Mouse (Mus musculus) neural tube, embryonic 15.5 days (tissue): ENCODE results near the gene Psmg3. TPM values are rescaled to one million over a fixed set of nuclear protein-coding genes. Genes with fewer than 3 reads are reported as not detected.

Experiments
- ATAC-seq: fragments of 200-750 bp; cut with Nextera tagmentation; 2 replicates; pipeline ENCODE4 v1.8.0; 2017; ENCODE audit warnings: mild to moderate bottlenecking, moderate TSS enrichment, moderate library complexity; ENCODE audit not compliant: low FRiP score
- H3K27ac ChIP-seq: fragments of 300-500 bp; sonication (generic); replicated peaks from 2 replicates; pipeline ENCODE4 v1.5.1; 2015; ENCODE audit warnings: mild to moderate bottlenecking, inconsistent platforms
- H3K27me3 ChIP-seq: fragments of 300-500 bp; sonication (generic); replicated peaks from 2 replicates; pipeline ENCODE4 v1.6.1; 2015; ENCODE audit warnings: inconsistent platforms
- H3K36me3 ChIP-seq: fragments of 300-500 bp; sonication (generic); 2 replicates; pipeline ENCODE4 v1.6.1; 2015; ENCODE audit warnings: inconsistent platforms
- H3K4me1 ChIP-seq: fragments of 300-500 bp; sonication (generic); 2 replicates; pipeline ENCODE4 v1.6.1; 2015; ENCODE audit warnings: inconsistent platforms
- H3K4me2 ChIP-seq: fragments of 300-500 bp; sonication (generic); 2 replicates; pipeline ENCODE4 v1.6.1; 2015; ENCODE audit warnings: inconsistent platforms, mild to moderate bottlenecking, moderate library complexity
- H3K4me3 ChIP-seq: fragments of 300-500 bp; sonication (generic); replicated peaks from 2 replicates; pipeline ENCODE4 v1.5.1; 2015; ENCODE audit warnings: mild to moderate bottlenecking, inconsistent platforms
- H3K9ac ChIP-seq: fragments of 300-500 bp; sonication (generic); replicated peaks from 2 replicates; pipeline ENCODE4 v1.6.1; 2015; ENCODE audit warnings: mild to moderate bottlenecking, inconsistent platforms
- H3K9me3 ChIP-seq: fragments of 300-500 bp; sonication (generic); replicated peaks from 2 replicates; pipeline ENCODE4 v1.6.1; 2016; ENCODE audit warnings: inconsistent platforms
- WGBS: fragments of 180-500 bp; shearing (Covaris S2); methylation state at CpG from one replicate; pipeline ENCODE4 v1.1.7; 2015; ENCODE audit warnings: mixed read lengths; 5-methylcytosine and 5-hydroxymethylcytosine counted together
- polyA plus RNA-seq: library from polyadenylated mRNA; unstranded; fragments of >200 nt; fragmentation: Nextera tagmentation; extraction: Ambion mirVana; gene quantifications from 2 replicates; pipeline ENCODE4 v1.2.1, GENCODE M21; 2015

The Psmg3 gene
- 72.1 and 76.3 TPM in 2 replicates for polyA plus RNA-seq

DNA sequence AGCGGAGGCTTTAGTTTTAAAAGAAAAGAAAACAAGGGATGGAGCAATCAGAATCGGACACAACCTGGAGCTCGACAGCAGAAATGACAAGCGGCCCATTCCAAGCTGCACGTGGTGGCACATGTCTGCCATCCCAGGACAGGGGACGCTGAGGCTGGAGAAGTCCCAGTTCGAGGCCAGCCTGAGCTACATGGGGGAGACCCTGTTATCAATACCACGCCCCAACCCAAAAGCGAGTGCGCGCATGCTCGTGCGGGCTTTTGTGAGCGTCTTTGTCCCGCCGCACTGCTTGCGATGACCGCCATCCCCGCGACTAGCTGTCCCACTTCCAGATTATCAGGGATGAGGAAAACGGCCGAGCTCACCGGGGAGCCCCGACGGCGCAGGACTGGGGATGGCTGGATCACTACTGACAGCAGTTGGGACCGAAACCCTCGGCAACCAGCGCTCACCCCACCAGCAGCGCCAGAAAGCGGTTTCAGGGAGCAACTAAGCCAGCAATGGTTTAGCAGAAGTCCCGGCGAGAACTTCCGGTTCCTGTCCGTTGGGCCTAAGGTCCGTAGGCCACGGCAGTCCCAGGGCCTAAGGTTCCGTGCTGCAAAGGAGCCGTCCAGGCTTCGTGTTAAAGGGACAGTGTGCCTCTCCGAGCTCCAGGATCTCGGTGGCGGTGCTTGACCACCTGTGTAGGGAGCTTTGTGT lies at the start of gene Psmg3, which contains the start of gene Gm26938:
TSS of gene Psmg3 (minus strand) at position 529 of the 699 bp plus-strand sequence.
TSS of gene Gm26938 (minus strand) at position 51 of the 699 bp plus-strand sequence.
- under 1% methylated on average over 43 of the region's 43 CpGs for WGBS
- peak within 1 kb of the TSS; percentile 80 for H3K27ac ChIP-seq

GRCm38 (mm10) chr5:139871526-139871925 lies 44.8 kb upstream of the Psmg3 start:
- H3K9ac ChIP-seq, result no peak overlapping the region
- no peaks in the 10 kb centered on the region for H3K27me3 ChIP-seq
- no peak overlapping the region for H3K4me2 ChIP-seq
- H3K36me3 ChIP-seq, result no peaks in the 10 kb centered on the region
- H3K4me1 ChIP-seq, result no peaks in the 10 kb centered on the region
- no peak overlapping the region for H3K27ac ChIP-seq
- WGBS, result 93% methylated on average over 1 of the region's 1 CpGs
- ATAC-seq, result no peak
- no peak overlapping the region for H3K4me3 ChIP-seq
- no peaks in the 10 kb centered on the region for H3K9me3 ChIP-seq

More for the DNA sequence above, at the start of gene Psmg3, which contains the start of gene Gm26938:
- ATAC-seq, result peak; percentile 78
- no peaks in the 10 kb centered on the region for H3K9me3 ChIP-seq
- H3K36me3 ChIP-seq, result peaks cover 24% of the 10 kb centered on the region
- H3K27me3 ChIP-seq, result no peaks in the 10 kb centered on the region
- peak within 1 kb of the TSS; percentile 71 for H3K4me3 ChIP-seq
- H3K4me2 ChIP-seq, result peak within 1 kb of the TSS; percentile 95
- peaks cover 25% of the 10 kb centered on the region for H3K4me1 ChIP-seq
- H3K9ac ChIP-seq, result peak within 1 kb of the TSS; percentile 85

DNA sequence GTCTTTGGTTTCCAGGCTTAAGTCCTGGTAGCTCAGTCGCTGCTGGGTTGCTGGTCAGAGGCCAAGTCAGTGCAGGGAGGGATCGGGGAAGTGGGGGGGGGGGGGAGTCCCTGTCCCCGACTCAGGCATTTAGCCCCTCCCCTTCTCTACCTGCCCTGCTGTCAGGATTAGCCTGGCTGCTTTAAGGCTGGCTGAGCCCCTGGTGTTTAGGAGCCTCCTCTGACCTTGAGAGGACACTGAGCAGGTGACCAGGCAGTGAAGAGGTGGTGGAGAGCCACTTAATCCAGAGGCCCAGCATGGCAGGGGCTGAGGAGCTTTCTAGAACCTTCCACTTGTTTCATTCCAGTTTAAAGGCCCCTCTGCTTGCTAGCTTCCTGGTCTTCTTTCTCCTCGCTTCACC lies 44.2 kb upstream of the Psmg3 start:
- WGBS, result 22% methylated on average over 4 of the region's 4 CpGs
- Histone ChIP-seq H3K27ac (no peak overlapping the region), H3K9me3 (no peaks in the 10 kb centered on the region), H3K4me2 (no peak overlapping the region), H3K9ac (no peak overlapping the region), H3K27me3 (no peaks in the 10 kb centered on the region), H3K36me3 (no peaks in the 10 kb centered on the region), H3K4me3 (no peak overlapping the region), H3K4me1 (no peaks in the 10 kb centered on the region)
- no peak for ATAC-seq

DNA sequence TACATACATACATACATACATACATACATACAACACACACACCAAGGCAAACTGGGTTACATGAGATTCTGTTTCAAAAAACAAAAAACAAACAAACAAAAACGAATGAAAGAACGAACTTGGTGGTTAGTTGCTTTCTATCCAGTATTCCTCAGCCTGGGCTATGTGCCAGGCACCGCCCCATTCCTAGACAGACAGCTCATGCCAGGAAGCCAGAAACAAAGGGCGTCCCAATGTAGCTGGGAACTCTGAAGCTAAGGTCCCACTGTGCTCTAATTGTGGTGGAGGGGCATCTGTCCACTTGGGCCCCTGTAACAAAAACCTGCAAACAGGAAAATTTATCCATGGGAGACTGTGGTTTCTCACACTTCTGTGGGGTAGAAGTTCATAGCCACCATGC lies 36.1 kb upstream of the Psmg3 start:
- no peaks in the 10 kb centered on the region for H3K27me3 ChIP-seq
- H3K27ac ChIP-seq, result no peak overlapping the region
- peaks cover 6% of the 10 kb centered on the region for H3K4me1 ChIP-seq
- 52% methylated on average over 4 of the region's 4 CpGs for WGBS
- no peak overlapping the region for H3K4me2 ChIP-seq
- ATAC-seq, result no peak
- no peak overlapping the region for H3K4me3 ChIP-seq
- no peak overlapping the region for H3K9ac ChIP-seq
- H3K9me3 ChIP-seq, result no peaks in the 10 kb centered on the region
- no peaks in the 10 kb centered on the region for H3K36me3 ChIP-seq

DNA sequence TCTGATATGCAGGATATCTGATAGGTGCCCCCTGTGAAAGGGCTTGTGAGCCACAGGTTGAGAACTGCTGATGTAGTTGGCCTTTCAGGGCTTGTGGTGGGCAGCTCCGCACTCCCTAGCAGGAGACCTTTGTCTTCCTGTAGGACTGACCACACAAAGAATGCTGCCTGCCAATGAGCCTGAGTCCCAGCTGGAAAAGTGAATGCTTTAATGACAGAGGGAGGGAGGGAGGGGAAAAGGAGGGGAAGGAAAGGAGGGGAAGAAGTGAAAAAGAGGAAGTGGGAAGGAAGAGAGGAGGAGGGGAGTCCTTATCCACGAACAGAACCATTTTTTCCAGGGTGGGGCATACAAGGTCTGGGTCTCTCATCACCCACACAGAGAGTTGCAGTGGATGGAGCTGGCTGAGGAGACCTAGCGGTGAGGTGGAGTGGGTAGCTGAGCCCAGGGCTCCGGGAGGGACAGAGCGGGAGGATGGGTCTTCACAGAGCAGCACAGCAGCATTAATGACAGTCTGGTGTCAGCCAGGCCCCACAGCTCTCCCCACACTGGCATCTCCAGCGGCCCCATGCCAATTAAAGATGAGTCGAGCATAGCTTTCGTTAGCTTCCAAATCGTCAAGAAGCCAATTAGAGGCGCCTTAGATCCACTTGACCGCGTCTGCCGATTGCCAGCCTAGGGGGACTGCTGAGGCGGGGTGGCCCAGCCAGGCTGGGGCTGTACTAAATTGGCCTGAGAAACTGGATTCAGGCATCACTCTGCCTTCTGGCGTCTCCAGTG lies 33.8 kb upstream of the Psmg3 start:
- WGBS, result 20% methylated on average over 15 of the region's 15 CpGs
- no peak for ATAC-seq
- Histone ChIP-seq H3K36me3 (no peaks in the 10 kb centered on the region), H3K9me3 (no peaks in the 10 kb centered on the region), H3K9ac (no peak overlapping the region), H3K4me2 (peak overlapping the region; percentile 25; the same call in 1 of the 2 replicates), H3K27me3 (no peaks in the 10 kb centered on the region), H3K27ac (no peak overlapping the region), H3K4me1 (peaks cover 6% of the 10 kb centered on the region), H3K4me3 (no peak overlapping the region)

- Histone ChIP-seq H3K4me1 (peaks cover 18% of the 10 kb centered on the region), H3K4me3 (no peak overlapping the region), H3K4me2 (no peak overlapping the region), H3K27me3 (no peaks in the 10 kb centered on the region), H3K9me3 (0 out of 2 replicates have a peak, but pooled peaks cover 3% of the 10 kb centered on the region), H3K27ac (no peak overlapping the region), H3K36me3 (no peaks in the 10 kb centered on the region), H3K9ac (no peak overlapping the region)
- no peak for ATAC-seq
- WGBS, result 74% methylated on average over 12 of the region's 12 CpGs
Measured at GRCm38 (mm10) chr5:139849626-139850320, 23.1 kb upstream of the Psmg3 start.

- ATAC-seq, result no peak
- 24% methylated on average over 3 of the region's 3 CpGs for WGBS
- no peaks in the 10 kb centered on the region for H3K36me3 ChIP-seq
- H3K4me1 ChIP-seq, result no peaks in the 10 kb centered on the region
- H3K27me3 ChIP-seq, result peaks cover 4% of the 10 kb centered on the region; the same call in 1 of the 2 replicates
- H3K9ac ChIP-seq, result no peak overlapping the region
- H3K4me2 ChIP-seq, result no peak overlapping the region
- no peaks in the 10 kb centered on the region; the same call in 1 of the 2 replicates for H3K9me3 ChIP-seq
- H3K4me3 ChIP-seq, result no peak overlapping the region
- no peak overlapping the region for H3K27ac ChIP-seq
Measured at GRCm38 (mm10) chr5:139839142-139839541, 12.5 kb upstream of the Psmg3 start.

GRCm38 (mm10) chr5:139838476-139838892 lies 11.8 kb upstream of the Psmg3 start:
- Histone ChIP-seq H3K9ac (no peak overlapping the region), H3K27me3 (peaks cover 7% of the 10 kb centered on the region; the same call in 1 of the 2 replicates), H3K4me2 (no peak overlapping the region), H3K27ac (no peak overlapping the region), H3K4me1 (no peaks in the 10 kb centered on the region), H3K9me3 (no peaks in the 10 kb centered on the region), H3K36me3 (no peaks in the 10 kb centered on the region), H3K4me3 (no peak overlapping the region)
- WGBS, result 14% methylated on average over 2 of the region's 2 CpGs
- ATAC-seq, result no peak; the same call in 1 of the 2 replicates

DNA sequence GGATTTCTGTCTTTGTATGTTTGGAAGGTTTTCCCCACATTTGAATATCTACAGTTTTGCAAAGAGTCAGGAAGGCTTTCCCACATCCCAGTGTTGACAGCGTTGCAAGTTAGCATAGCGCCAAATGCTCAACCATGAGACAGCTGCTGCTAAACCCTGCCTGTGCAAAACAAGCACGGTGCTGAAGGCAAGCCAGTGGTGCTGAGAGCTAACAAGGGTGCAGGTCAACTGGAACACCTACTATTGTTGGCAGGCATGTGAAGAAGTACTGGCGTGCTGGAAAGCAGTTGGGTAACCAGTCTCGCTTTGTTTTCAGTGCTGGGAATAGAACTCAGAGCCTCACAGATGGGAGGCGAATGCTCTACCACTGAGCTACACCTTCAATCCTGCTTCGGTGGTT lies 9.0 kb upstream of the Psmg3 start:
- Histone ChIP-seq H3K27ac (no peak overlapping the region), H3K36me3 (no peaks in the 10 kb centered on the region), H3K4me2 (no peak overlapping the region), H3K27me3 (peaks cover 7% of the 10 kb centered on the region; the same call in 1 of the 2 replicates), H3K4me1 (no peaks in the 10 kb centered on the region), H3K9ac (no peak overlapping the region), H3K9me3 (no peaks in the 10 kb centered on the region), H3K4me3 (no peak overlapping the region)
- WGBS, result 90% methylated on average over 7 of the region's 7 CpGs
- ATAC-seq, result no peak

GRCm38 (mm10) chr5:139832125-139832524 lies 5.4 kb upstream of the Psmg3 start:
- H3K36me3 ChIP-seq, result no peaks in the 10 kb centered on the region
- H3K4me3 ChIP-seq, result no peak overlapping the region
- no peak overlapping the region for H3K4me2 ChIP-seq
- no peak overlapping the region for H3K9ac ChIP-seq
- 83% methylated on average over 7 of the region's 7 CpGs for WGBS
- ATAC-seq, result no peak
- H3K9me3 ChIP-seq, result no peaks in the 10 kb centered on the region
- H3K27ac ChIP-seq, result no peak overlapping the region
- H3K27me3 ChIP-seq, result 0 out of 2 replicates have a peak, but pooled peaks cover 3% of the 10 kb centered on the region
- no peaks in the 10 kb centered on the region for H3K4me1 ChIP-seq

DNA sequence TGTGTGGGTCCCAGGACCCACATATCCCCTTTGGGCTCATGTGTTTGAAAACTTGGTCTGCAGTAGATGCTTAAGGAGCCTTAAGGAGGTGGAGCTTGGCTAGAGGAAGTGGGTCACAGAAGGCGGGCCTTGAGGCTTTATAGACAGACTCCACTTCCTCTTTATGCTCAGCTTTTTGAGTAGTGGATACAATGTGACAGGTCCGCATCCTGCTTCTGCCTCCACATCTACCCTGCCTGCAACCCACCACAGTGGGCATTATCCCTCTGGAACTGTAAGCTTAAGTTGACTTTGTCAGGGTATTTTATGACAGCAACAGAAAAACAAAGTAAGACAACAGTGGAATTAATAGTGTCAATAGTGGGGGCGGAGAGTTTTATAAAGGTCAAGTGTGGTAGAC lies 4.0 kb upstream of the Psmg3 start:
- Histone ChIP-seq H3K9ac (no peak overlapping the region), H3K9me3 (no peaks in the 10 kb centered on the region), H3K4me3 (no peak overlapping the region), H3K27ac (no peak overlapping the region), H3K27me3 (0 out of 2 replicates have a peak, but pooled peaks cover 3% of the 10 kb centered on the region), H3K36me3 (no peaks in the 10 kb centered on the region), H3K4me1 (peaks cover 8% of the 10 kb centered on the region), H3K4me2 (no peak overlapping the region)
- 92% methylated on average over 3 of the region's 3 CpGs for WGBS
- no peak for ATAC-seq
